Mouse (Mus musculus): ENCODE results near the gene Olfr1425. TPM values are rescaled to one million over a fixed set of nuclear protein-coding genes. Genes with fewer than 3 reads are reported as not detected.
"Not testable (repeated sequence)": the region's sequence is repeated elsewhere in the genome, so short reads cannot be mapped to it uniquely, and the experiment has no call there.

Olfr1425 gene
- total RNA-seq (2015; ENCODE audit: low replicate concordance), result not detected in 2 replicates
- not detected in 2 replicates for total RNA-seq (2017; ENCODE audit: low replicate concordance)

- not testable (repeated sequence) for ATAC-seq (replicated peaks; ENCODE audit: low FRiP score, poor library complexity, severe bottlenecking)
Measured at GRCm38 (mm10) chr19:12077631-12078030, at the start of gene Olfr1425. TSS of gene Olfr1425 (minus strand) at chr19:12077731.

- no peak for ATAC-seq (replicated peaks; ENCODE audit: low FRiP score, poor library complexity, severe bottlenecking)
Measured at GRCm38 (mm10) chr19:12123103-12123502, 45.6 kb upstream of the Olfr1425 start, which contains the start of gene Olfr76. TSS of gene Olfr76 (minus strand) at chr19:12123203.

- ATAC-seq (replicated peaks; ENCODE audit: low FRiP score, poor library complexity, severe bottlenecking), result no peak
Measured at GRCm38 (mm10) chr19:12116464-12116863, 38.9 kb upstream of the Olfr1425 start.

GRCm38 (mm10) chr19:12115797-12116196 lies 38.3 kb upstream of the Olfr1425 start, which contains the start of gene Olfr1428:
TSS of gene Olfr1428 (minus strand) at chr19:12115897.
- no peak for ATAC-seq (replicated peaks; ENCODE audit: low FRiP score, poor library complexity, severe bottlenecking)

GRCm38 (mm10) chr19:12113807-12114206 lies 36.3 kb upstream of the Olfr1425 start:
- no peak for ATAC-seq (replicated peaks; ENCODE audit: low FRiP score, poor library complexity, severe bottlenecking)

- no peak for ATAC-seq (replicated peaks; ENCODE audit: low FRiP score, poor library complexity, severe bottlenecking)
Measured at GRCm38 (mm10) chr19:12104541-12104940, 27.0 kb upstream of the Olfr1425 start.

GRCm38 (mm10) chr19:12103234-12103633 lies 25.7 kb upstream of the Olfr1425 start, which contains the start of gene Olfr1427:
TSS of gene Olfr1427 (minus strand) at chr19:12103334.
- no peak for ATAC-seq (replicated peaks; ENCODE audit: low FRiP score, poor library complexity, severe bottlenecking)

GRCm38 (mm10) chr19:12091913-12092312 lies 14.4 kb upstream of the Olfr1425 start, which contains the start of gene Olfr1426:
TSS of gene Olfr1426 (minus strand) at chr19:12092013.
- ATAC-seq (replicated peaks; ENCODE audit: low FRiP score, poor library complexity, severe bottlenecking), result no peak

- ATAC-seq (replicated peaks; ENCODE audit: low FRiP score, poor library complexity, severe bottlenecking), result not testable (repeated sequence)
Measured at GRCm38 (mm10) chr19:12069546-12069945, 8.0 kb downstream of the Olfr1425 start.

GRCm38 (mm10) chr19:12067806-12068205 lies 9.7 kb downstream of the Olfr1425 start:
- ATAC-seq (replicated peaks; ENCODE audit: low FRiP score, poor library complexity, severe bottlenecking), result not testable (repeated sequence)

- ATAC-seq (replicated peaks; ENCODE audit: low FRiP score, poor library complexity, severe bottlenecking), result not testable (repeated sequence)
Measured at GRCm38 (mm10) chr19:12062582-12062981, 14.9 kb downstream of the Olfr1425 start, which contains the start of gene Olfr1424. TSS of gene Olfr1424 (minus strand) at chr19:12062682.

GRCm38 (mm10) chr19:12043163-12043562 lies 34.4 kb downstream of the Olfr1425 start:
- no peak for ATAC-seq (replicated peaks; ENCODE audit: low FRiP score, poor library complexity, severe bottlenecking)

- no peak for ATAC-seq (replicated peaks; ENCODE audit: low FRiP score, poor library complexity, severe bottlenecking)
Measured at GRCm38 (mm10) chr19:12041217-12041616, 36.3 kb downstream of the Olfr1425 start, which contains the start of gene Olfr1423. TSS of gene Olfr1423 (minus strand) at chr19:12041317.

GRCm38 (mm10) chr19:12037727-12038126 lies 39.8 kb downstream of the Olfr1425 start:
- no peak for ATAC-seq (replicated peaks; ENCODE audit: low FRiP score, poor library complexity, severe bottlenecking)

- no peak for ATAC-seq (replicated peaks; ENCODE audit: low FRiP score, poor library complexity, severe bottlenecking)
Measured at GRCm38 (mm10) chr19:12026606-12027005, 50.9 kb downstream of the Olfr1425 start.

- no peak for ATAC-seq (replicated peaks; ENCODE audit: low FRiP score, poor library complexity, severe bottlenecking)
Measured at GRCm38 (mm10) chr19:12025333-12025732, 52.2 kb downstream of the Olfr1425 start.

- ATAC-seq (replicated peaks; ENCODE audit: low FRiP score, poor library complexity, severe bottlenecking), result no peak
Measured at GRCm38 (mm10) chr19:12024149-12024548, 53.4 kb downstream of the Olfr1425 start.

Other genes starting within 250 kb of the Olfr1425 start
- gene Olfr1417, start 238.5 kb downstream of the Olfr1425 start, total RNA-seq (2015; ENCODE audit: low replicate concordance), result not detected in 2 replicates
- not detected in 2 replicates for gene Olfr1417, start 238.5 kb downstream of the Olfr1425 start, total RNA-seq (2017; ENCODE audit: low replicate concordance)
- gene Olfr1418, start 216.7 kb downstream of the Olfr1425 start, total RNA-seq (2015; ENCODE audit: low replicate concordance), result not detected in 2 replicates
- not detected in 2 replicates for gene Olfr1418, start 216.7 kb downstream of the Olfr1425 start, total RNA-seq (2017; ENCODE audit: low replicate concordance)
- not detected in 2 replicates for gene Olfr1419, start 202.6 kb downstream of the Olfr1425 start, total RNA-seq (2015; ENCODE audit: low replicate concordance)
- not detected in 2 replicates for gene Olfr1419, start 202.6 kb downstream of the Olfr1425 start, total RNA-seq (2017; ENCODE audit: low replicate concordance)
- not detected in 2 replicates for gene Olfr1420, start 191.2 kb downstream of the Olfr1425 start, total RNA-seq (2015; ENCODE audit: low replicate concordance)
- not detected in 2 replicates for gene Olfr1420, start 191.2 kb downstream of the Olfr1425 start, total RNA-seq (2017; ENCODE audit: low replicate concordance)
- 9.6 and 12.3 TPM in 2 replicates for gene Patl1, start 165.3 kb downstream of the Olfr1425 start, total RNA-seq (2015; ENCODE audit: low replicate concordance)
- gene Patl1, start 165.3 kb downstream of the Olfr1425 start, total RNA-seq (2017; ENCODE audit: low replicate concordance), result 2.7 and 5.3 TPM in 2 replicates
- 23.5 and 34.6 TPM in 2 replicates for gene Osbp, start 111.8 kb downstream of the Olfr1425 start, total RNA-seq (2015; ENCODE audit: low replicate concordance)
- 32.1 and 32.3 TPM in 2 replicates for gene Osbp, start 111.8 kb downstream of the Olfr1425 start, total RNA-seq (2017; ENCODE audit: low replicate concordance)
- not detected in 2 replicates for gene Olfr1423, start 36.4 kb downstream of the Olfr1425 start, total RNA-seq (2015; ENCODE audit: low replicate concordance)
- gene Olfr1423, start 36.4 kb downstream of the Olfr1425 start, total RNA-seq (2017; ENCODE audit: low replicate concordance), result not detected in 2 replicates
- gene Olfr1424, start 15.0 kb downstream of the Olfr1425 start, total RNA-seq (2015; ENCODE audit: low replicate concordance), result not detected in 2 replicates
- not detected in 2 replicates for gene Olfr1424, start 15.0 kb downstream of the Olfr1425 start, total RNA-seq (2017; ENCODE audit: low replicate concordance)
- not detected in 2 replicates for gene Olfr1426, start 14.3 kb upstream of the Olfr1425 start, total RNA-seq (2015; ENCODE audit: low replicate concordance)
- not detected in 2 replicates for gene Olfr1426, start 14.3 kb upstream of the Olfr1425 start, total RNA-seq (2017; ENCODE audit: low replicate concordance)
- not detected in 2 replicates for gene Olfr1427, start 25.6 kb upstream of the Olfr1425 start, total RNA-seq (2015; ENCODE audit: low replicate concordance)
- gene Olfr1427, start 25.6 kb upstream of the Olfr1425 start, total RNA-seq (2017; ENCODE audit: low replicate concordance), result not detected in 2 replicates
- not detected in 2 replicates for gene Olfr1428, start 38.2 kb upstream of the Olfr1425 start, total RNA-seq (2015; ENCODE audit: low replicate concordance)
- not detected in 2 replicates for gene Olfr1428, start 38.2 kb upstream of the Olfr1425 start, total RNA-seq (2017; ENCODE audit: low replicate concordance)
- not detected in 2 replicates for gene Olfr76, start 45.5 kb upstream of the Olfr1425 start, total RNA-seq (2015; ENCODE audit: low replicate concordance)
- not detected in 2 replicates for gene Olfr76, start 45.5 kb upstream of the Olfr1425 start, total RNA-seq (2017; ENCODE audit: low replicate concordance)
- not detected in 2 replicates for gene Olfr1555-ps1, start 92.4 kb upstream of the Olfr1425 start, total RNA-seq (2015; ENCODE audit: low replicate concordance)
- gene Olfr1555-ps1, start 92.4 kb upstream of the Olfr1425 start, total RNA-seq (2017; ENCODE audit: low replicate concordance), result not detected in 2 replicates
- gene Olfr1431, start 122.9 kb upstream of the Olfr1425 start, total RNA-seq (2015; ENCODE audit: low replicate concordance), result not detected in 2 replicates
- not detected in 2 replicates for gene Olfr1431, start 122.9 kb upstream of the Olfr1425 start, total RNA-seq (2017; ENCODE audit: low replicate concordance)
- not detected in 2 replicates for gene Olfr1432, start 154.9 kb upstream of the Olfr1425 start, total RNA-seq (2015; ENCODE audit: low replicate concordance)
- not detected in 2 replicates for gene Olfr1432, start 154.9 kb upstream of the Olfr1425 start, total RNA-seq (2017; ENCODE audit: low replicate concordance)
- not detected in 2 replicates for gene Olfr262, start 163.9 kb upstream of the Olfr1425 start, total RNA-seq (2015; ENCODE audit: low replicate concordance)
- gene Olfr262, start 163.9 kb upstream of the Olfr1425 start, total RNA-seq (2017; ENCODE audit: low replicate concordance), result not detected in 2 replicates
- gene Olfr235, start 183.3 kb upstream of the Olfr1425 start, total RNA-seq (2015; ENCODE audit: low replicate concordance), result not detected in 2 replicates
- not detected in 2 replicates for gene Olfr235, start 183.3 kb upstream of the Olfr1425 start, total RNA-seq (2017; ENCODE audit: low replicate concordance)
- not detected in 2 replicates for gene Olfr1434, start 202.1 kb upstream of the Olfr1425 start, total RNA-seq (2015; ENCODE audit: low replicate concordance)
- gene Olfr1434, start 202.1 kb upstream of the Olfr1425 start, total RNA-seq (2017; ENCODE audit: low replicate concordance), result not detected in 2 replicates
- not detected in 2 replicates for gene Olfr1436, start 221.4 kb upstream of the Olfr1425 start, total RNA-seq (2015; ENCODE audit: low replicate concordance)
- gene Olfr1436, start 221.4 kb upstream of the Olfr1425 start, total RNA-seq (2017; ENCODE audit: low replicate concordance), result not detected in 2 replicates
- not detected in 2 replicates for gene Olfr1437, start 247.4 kb upstream of the Olfr1425 start, total RNA-seq (2015; ENCODE audit: low replicate concordance)
- gene Olfr1437, start 247.4 kb upstream of the Olfr1425 start, total RNA-seq (2017; ENCODE audit: low replicate concordance), result not detected in 2 replicates